Mouse (Mus musculus) E14TG2a.4 (cell line): ENCODE results near the gene Tlx2.

Experiments
- H3K27me3 ChIP-seq: 2 replicates; pipeline ENCODE4 v1.6.1; 2014; ENCODE audit warnings: low read length, control low read depth; ENCODE audit not compliant: insufficient read depth
- H3K36me3 ChIP-seq: 2 replicates; pipeline ENCODE4 v1.6.1; 2014; ENCODE audit warnings: low read length, control low read depth; ENCODE audit not compliant: insufficient read depth
- H3K4me1 ChIP-seq: replicated peaks from 2 replicates; pipeline ENCODE4 v1.6.1; 2014; ENCODE audit warnings: low read depth, low read length, control low read depth
- H3K4me3 ChIP-seq: replicated peaks from 2 replicates; pipeline ENCODE4 v1.5.1; 2014; ENCODE audit warnings: mild to moderate bottlenecking, low read length
- H3K9me3 ChIP-seq: 2 replicates; pipeline ENCODE4 v1.6.1; 2014; ENCODE audit warnings: low read length, control low read depth
- CTCF ChIP-seq: conservative IDR thresholded peaks from 2 replicates; pipeline ENCODE4 v1.5.1; 2014; ENCODE audit warnings: low read length
- NANOG ChIP-seq: IDR thresholded peaks from 2 replicates; pipeline ENCODE4 v1.6.1; 2014; ENCODE audit warnings: borderline replicate concordance, low read length, mixed read lengths
- POU5F1 ChIP-seq: IDR thresholded peaks from 2 replicates; pipeline ENCODE4 v1.6.1; 2014; ENCODE audit warnings: low read length, borderline replicate concordance

The Tlx2 gene

GRCm38 (mm10) chr6:83070247-83070310 is at the start of gene Tlx2:
Gene Tlx2, minus strand, starts transcription at chr6:83070293.
- no peaks in the 10 kb centered on the region for H3K9me3 ChIP-seq
- peaks cover 59% of the 10 kb centered on the region for H3K4me1 ChIP-seq
- peak within 1 kb of the TSS; percentile 70 for H3K4me3 ChIP-seq
- TF ChIP-seq POU5F1 (no peak), NANOG (no peak), CTCF (no peak)
- no peaks in the 10 kb centered on the region for H3K36me3 ChIP-seq
- H3K27me3 ChIP-seq = peaks cover 93% of the 10 kb centered on the region

GRCm38 (mm10) chr6:83119734-83120051 is 49.6 kb upstream of the Tlx2 start:
- no peaks in the 10 kb centered on the region for H3K9me3 ChIP-seq
- no peak for TF ChIP-seq POU5F1
- no peak for TF ChIP-seq CTCF
- no peak for TF ChIP-seq NANOG
- H3K27me3 ChIP-seq = no peaks in the 10 kb centered on the region
- peaks cover 48% of the 10 kb centered on the region for H3K36me3 ChIP-seq
- peak overlapping the region; percentile 91; the same call in 1 of the 2 replicates for H3K4me3 ChIP-seq
- peaks cover 73% of the 10 kb centered on the region for H3K4me1 ChIP-seq

GRCm38 (mm10) chr6:83118825-83119733 is 49.0 kb upstream of the Tlx2 start:
- H3K4me3 ChIP-seq = 0 out of 2 replicates have a peak overlapping the region, but pooled peaks have one; percentile 3
- peaks cover 48% of the 10 kb centered on the region for H3K36me3 ChIP-seq
- H3K27me3 ChIP-seq = no peaks in the 10 kb centered on the region
- TF ChIP-seq CTCF (no peak), POU5F1 (no peak), NANOG (no peak)
- H3K4me1 ChIP-seq = peaks cover 73% of the 10 kb centered on the region
- no peaks in the 10 kb centered on the region for H3K9me3 ChIP-seq

GRCm38 (mm10) chr6:83118369-83118768 is 48.3 kb upstream of the Tlx2 start:
- peaks cover 71% of the 10 kb centered on the region for H3K4me1 ChIP-seq
- TF ChIP-seq POU5F1 (no peak), CTCF (no peak), NANOG (no peak)
- H3K9me3 ChIP-seq = no peaks in the 10 kb centered on the region
- peaks cover 42% of the 10 kb centered on the region for H3K36me3 ChIP-seq
- no peak overlapping the region for H3K4me3 ChIP-seq
- no peaks in the 10 kb centered on the region for H3K27me3 ChIP-seq

GRCm38 (mm10) chr6:83117616-83118015 is 47.5 kb upstream of the Tlx2 start:
- peaks cover 37% of the 10 kb centered on the region for H3K36me3 ChIP-seq
- TF ChIP-seq CTCF = no peak
- no peak for TF ChIP-seq NANOG
- TF ChIP-seq POU5F1 = no peak

GRCm38 (mm10) chr6:83117165-83117438 is 47.0 kb upstream of the Tlx2 start:
- H3K4me3 ChIP-seq = peak overlapping the region; percentile 89; the same call in 1 of the 2 replicates
- H3K27me3 ChIP-seq = no peaks in the 10 kb centered on the region
- H3K4me1 ChIP-seq = peaks cover 60% of the 10 kb centered on the region
- H3K9me3 ChIP-seq = no peaks in the 10 kb centered on the region
- H3K36me3 ChIP-seq = peaks cover 37% of the 10 kb centered on the region
- TF ChIP-seq CTCF = no peak
- no peak for TF ChIP-seq NANOG
- TF ChIP-seq POU5F1 = no peak

More at GRCm38 (mm10) chr6:83117616-83118015, 47.5 kb upstream of the Tlx2 start:
- no peaks in the 10 kb centered on the region for H3K9me3 ChIP-seq
- H3K4me3 ChIP-seq = peak overlapping the region; percentile 13; the same call in 1 of the 2 replicates
- peaks cover 65% of the 10 kb centered on the region for H3K4me1 ChIP-seq
- H3K27me3 ChIP-seq = no peaks in the 10 kb centered on the region

- H3K27me3 ChIP-seq = no peaks in the 10 kb centered on the region
- H3K9me3 ChIP-seq = no peaks in the 10 kb centered on the region
- peaks cover 37% of the 10 kb centered on the region for H3K36me3 ChIP-seq
- no peak for TF ChIP-seq POU5F1
- TF ChIP-seq CTCF = no peak
- no peak for TF ChIP-seq NANOG
- peak overlapping the region; percentile 89 for H3K4me3 ChIP-seq
- H3K4me1 ChIP-seq = peaks cover 64% of the 10 kb centered on the region
Measured at GRCm38 (mm10) chr6:83116373-83117164, 46.5 kb upstream of the Tlx2 start.

GRCm38 (mm10) chr6:83115682-83116372 is 45.7 kb upstream of the Tlx2 start:
- H3K4me1 ChIP-seq = peaks cover 63% of the 10 kb centered on the region
- H3K4me3 ChIP-seq = peak overlapping the region; percentile 89
- H3K36me3 ChIP-seq = peaks cover 40% of the 10 kb centered on the region
- no peaks in the 10 kb centered on the region for H3K9me3 ChIP-seq
- TF ChIP-seq POU5F1 (no peak), NANOG (no peak), CTCF (no peak)
- no peaks in the 10 kb centered on the region for H3K27me3 ChIP-seq
